Mouse (Mus musculus) thymus, adult 2 months (tissue): ENCODE measurements around the gene Pygo2. TPM values are rescaled to one million over a fixed set of nuclear protein-coding genes. Genes with fewer than 3 reads are reported as not detected.

ENCODE experiments used
- DNase-seq: peaks from one replicate; pipeline ENCODE4 v3.0.0; 2021
- H3K27ac ChIP-seq: fragments of 200-500 bp; 2 replicates; pipeline ENCODE4 v1.5.1; 2012; ENCODE audit warnings: low read length, control low read depth; ENCODE audit not compliant: control insufficient read depth, insufficient read depth
- H3K27me3 ChIP-seq: fragments of 200-500 bp; 2 replicates; pipeline ENCODE4 v1.6.1; 2012; ENCODE audit warnings: mild to moderate bottlenecking, low read length, moderate library complexity, mixed read lengths; ENCODE audit not compliant: control insufficient read depth, insufficient read depth
- H3K36me3 ChIP-seq: fragments of 200-500 bp; 2 replicates; pipeline ENCODE4 v1.6.1; 2012; ENCODE audit warnings: mild to moderate bottlenecking, low read length, moderate library complexity; ENCODE audit not compliant: control insufficient read depth, insufficient read depth
- H3K4me1 ChIP-seq: fragments of 200-500 bp; replicated peaks from 2 replicates; pipeline ENCODE4 v1.6.1; 2012; ENCODE audit warnings: low read length; ENCODE audit not compliant: control insufficient read depth, insufficient read depth
- H3K4me3 ChIP-seq: fragments of 200-500 bp; 2 replicates; pipeline ENCODE4 v1.5.1; 2012; ENCODE audit warnings: mild to moderate bottlenecking, low read length, control low read depth, moderate library complexity; ENCODE audit not compliant: control insufficient read depth, insufficient read depth
- CTCF ChIP-seq: fragments of 200-500 bp; IDR thresholded peaks from 2 replicates; pipeline ENCODE4 v1.5.1; 2012; ENCODE audit warnings: mild to moderate bottlenecking, control low read depth, low read length, moderate library complexity, borderline replicate concordance; ENCODE audit not compliant: control insufficient read depth, poor library complexity, insufficient read depth; ENCODE audit errors: extremely low read depth
- POLR2A ChIP-seq: fragments of 200-500 bp; IDR thresholded peaks from 2 replicates; pipeline ENCODE4 v1.6.1; 2012; ENCODE audit warnings: mild to moderate bottlenecking, low read length, control low read depth, moderate library complexity; ENCODE audit not compliant: control insufficient read depth, poor library complexity, insufficient read depth; ENCODE audit errors: extremely low read depth
- WGBS: fragments of 180-500 bp; shearing (Covaris S2); methylation state at CpG from one replicate; pipeline ENCODE4 v1.1.7; 2018; 5-methylcytosine and 5-hydroxymethylcytosine counted together
- polyA plus RNA-seq: library from polyadenylated mRNA; depleted of rRNA; stranded (reverse); fragments of >200 nt; gene quantifications from 2 replicates; pipeline ENCODE4 v1.2.3, GENCODE M21; 2012; rRNA removed

Gene Pygo2
- polyA plus RNA-seq, result 82.3 and 133 TPM in 2 replicates

DNA sequence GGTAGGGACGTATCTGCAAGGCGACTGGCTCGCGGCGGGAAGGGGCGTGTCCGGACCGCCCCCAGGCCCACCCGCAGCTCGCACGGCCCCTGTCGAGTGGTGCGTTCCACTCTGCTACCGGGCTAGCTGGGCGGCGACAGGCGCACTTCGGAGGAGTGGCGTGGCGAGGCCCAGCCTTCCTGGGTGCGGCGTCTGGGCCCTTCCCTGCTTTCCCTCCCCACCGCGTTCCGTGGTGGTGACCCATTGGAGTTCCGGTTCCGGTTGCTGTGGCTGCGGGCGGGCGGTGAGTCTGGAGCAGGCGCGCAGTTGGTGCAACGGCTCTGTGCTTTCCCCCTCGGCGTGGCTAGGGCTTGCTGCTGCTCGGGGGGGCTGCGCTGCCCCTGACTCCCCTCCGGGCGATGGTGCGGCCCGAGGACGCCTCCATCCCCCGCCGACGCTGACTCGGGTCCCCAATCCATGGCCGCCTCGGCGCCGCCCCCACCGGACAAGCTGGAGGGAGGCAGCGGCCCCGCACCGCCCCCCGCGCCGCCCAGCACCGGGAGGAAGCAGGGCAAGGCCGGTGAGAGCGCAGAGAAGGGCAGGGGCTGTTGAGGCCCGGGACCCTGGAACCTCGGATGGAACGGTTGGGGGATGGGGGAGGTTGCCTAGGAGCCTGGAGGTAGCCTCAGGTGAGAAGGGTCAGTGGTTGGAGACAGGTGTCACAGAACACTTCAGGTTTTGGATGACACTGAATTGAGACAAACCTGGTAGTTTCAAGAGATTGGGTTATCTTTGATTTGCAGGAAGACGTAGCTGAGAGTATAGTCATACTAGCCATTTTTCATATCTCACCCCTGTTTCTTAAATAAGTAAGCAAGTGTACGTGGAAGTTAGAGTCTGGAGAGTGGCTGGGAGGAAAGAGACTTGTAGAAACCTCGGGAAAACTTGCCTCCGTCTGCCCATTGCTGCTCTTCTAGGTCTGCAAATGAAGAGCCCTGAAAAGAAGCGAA is at the start of gene Pygo2:
Gene Pygo2 (plus strand): TSS at position 44 of the 989 bp plus-strand sequence.
- Histone ChIP-seq H3K27ac (no peak within 1 kb of the TSS), H3K4me3 (peak within 1 kb of the TSS; percentile 59), H3K4me1 (peaks cover 7% of the 10 kb centered on the region), H3K36me3 (peaks cover 10% of the 10 kb centered on the region), H3K27me3 (no peaks in the 10 kb centered on the region)
- WGBS, result 3% methylated on average over 68 of the region's 68 CpGs
- TF ChIP-seq POLR2A (peak; percentile 44; the same call in 1 of the 2 replicates), CTCF (peak; percentile 42; the same call in 1 of the 2 replicates)
- peak; percentile 89 for DNase-seq

DNA sequence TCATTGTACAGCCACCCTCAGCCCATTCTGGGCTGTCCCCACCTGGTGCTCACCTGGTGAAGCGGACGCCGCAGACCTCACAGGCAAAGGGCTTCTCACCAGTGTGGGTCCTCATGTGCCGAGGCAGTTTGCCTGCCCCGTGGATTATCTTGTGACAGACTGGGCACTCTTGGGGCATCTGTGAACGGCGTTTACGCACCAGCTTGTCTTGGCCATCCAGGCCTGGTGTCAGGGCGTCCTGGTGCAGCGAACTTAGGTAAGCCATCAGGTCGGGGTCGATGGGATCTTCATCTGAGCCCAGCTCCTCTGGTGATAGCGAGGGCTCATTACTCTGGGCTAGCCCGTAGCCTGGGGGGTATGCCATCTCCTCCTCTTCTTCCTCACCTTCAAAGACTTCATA is 49.7 kb upstream of the Pygo2 start:
- 92% methylated on average over 14 of the region's 14 CpGs for WGBS
- no peak for DNase-seq
- H3K27ac ChIP-seq, result no peak overlapping the region
- H3K36me3 ChIP-seq, result no peaks in the 10 kb centered on the region
- no peak for TF ChIP-seq POLR2A
- no peak for TF ChIP-seq CTCF
- peaks cover 51% of the 10 kb centered on the region for H3K4me1 ChIP-seq
- H3K27me3 ChIP-seq, result no peaks in the 10 kb centered on the region; the same call in 1 of the 2 replicates
- no peak overlapping the region for H3K4me3 ChIP-seq

DNA sequence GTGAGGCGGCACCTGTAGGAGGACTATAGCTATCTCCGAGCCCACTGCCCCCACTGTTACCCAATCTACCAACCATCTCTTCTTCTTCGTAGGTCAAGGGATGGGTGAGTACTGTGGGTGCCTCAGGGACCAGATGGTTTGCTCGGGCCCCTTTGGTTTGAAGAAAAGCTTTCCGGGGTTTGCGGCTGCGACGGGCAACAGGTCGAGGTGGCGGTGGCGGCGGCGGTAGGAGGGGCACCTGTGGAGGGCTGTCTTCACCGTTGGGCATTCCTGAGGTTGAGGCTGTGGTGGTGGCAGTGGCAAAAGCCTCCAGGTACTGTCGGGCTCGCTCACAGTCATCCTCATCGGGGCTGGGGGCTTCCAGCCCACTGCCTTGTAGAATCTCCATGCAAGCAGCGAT is 49.3 kb upstream of the Pygo2 start:
- H3K4me1 ChIP-seq, result peaks cover 55% of the 10 kb centered on the region
- 92% methylated on average over 18 of the region's 18 CpGs for WGBS
- H3K27me3 ChIP-seq, result no peaks in the 10 kb centered on the region; the same call in 1 of the 2 replicates
- TF ChIP-seq POLR2A (no peak), CTCF (no peak)
- DNase-seq, result no peak
- no peaks in the 10 kb centered on the region for H3K36me3 ChIP-seq
- H3K27ac ChIP-seq, result no peak overlapping the region
- no peak overlapping the region for H3K4me3 ChIP-seq

DNA sequence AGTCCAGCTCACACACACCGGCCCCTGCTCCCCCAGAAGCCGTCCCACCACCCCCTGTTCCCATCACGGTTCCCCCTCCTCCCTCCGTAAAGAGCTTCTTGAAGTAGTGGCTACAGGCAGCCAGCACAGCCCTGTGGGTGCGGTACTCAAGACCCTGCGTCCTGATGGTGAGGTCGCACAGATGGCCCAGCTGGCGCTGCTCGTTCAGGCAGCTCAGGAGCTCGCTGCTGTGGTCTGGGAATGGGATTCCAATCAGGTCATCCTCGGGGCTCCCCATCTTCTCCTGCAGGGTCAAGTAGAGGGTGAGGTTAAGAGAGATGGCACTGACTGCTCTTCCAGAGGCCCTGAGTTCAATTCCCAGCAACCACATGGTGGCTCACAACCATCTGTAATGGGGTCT is 48.8 kb upstream of the Pygo2 start:
- TF ChIP-seq POLR2A, result no peak
- TF ChIP-seq CTCF, result no peak
- no peak overlapping the region for H3K4me3 ChIP-seq
- no peaks in the 10 kb centered on the region for H3K36me3 ChIP-seq
- H3K4me1 ChIP-seq, result peaks cover 60% of the 10 kb centered on the region
- no peak for DNase-seq
- WGBS, result 93% methylated on average over 11 of the region's 11 CpGs
- H3K27me3 ChIP-seq, result no peaks in the 10 kb centered on the region; the same call in 1 of the 2 replicates
- H3K27ac ChIP-seq, result no peak overlapping the region

DNA sequence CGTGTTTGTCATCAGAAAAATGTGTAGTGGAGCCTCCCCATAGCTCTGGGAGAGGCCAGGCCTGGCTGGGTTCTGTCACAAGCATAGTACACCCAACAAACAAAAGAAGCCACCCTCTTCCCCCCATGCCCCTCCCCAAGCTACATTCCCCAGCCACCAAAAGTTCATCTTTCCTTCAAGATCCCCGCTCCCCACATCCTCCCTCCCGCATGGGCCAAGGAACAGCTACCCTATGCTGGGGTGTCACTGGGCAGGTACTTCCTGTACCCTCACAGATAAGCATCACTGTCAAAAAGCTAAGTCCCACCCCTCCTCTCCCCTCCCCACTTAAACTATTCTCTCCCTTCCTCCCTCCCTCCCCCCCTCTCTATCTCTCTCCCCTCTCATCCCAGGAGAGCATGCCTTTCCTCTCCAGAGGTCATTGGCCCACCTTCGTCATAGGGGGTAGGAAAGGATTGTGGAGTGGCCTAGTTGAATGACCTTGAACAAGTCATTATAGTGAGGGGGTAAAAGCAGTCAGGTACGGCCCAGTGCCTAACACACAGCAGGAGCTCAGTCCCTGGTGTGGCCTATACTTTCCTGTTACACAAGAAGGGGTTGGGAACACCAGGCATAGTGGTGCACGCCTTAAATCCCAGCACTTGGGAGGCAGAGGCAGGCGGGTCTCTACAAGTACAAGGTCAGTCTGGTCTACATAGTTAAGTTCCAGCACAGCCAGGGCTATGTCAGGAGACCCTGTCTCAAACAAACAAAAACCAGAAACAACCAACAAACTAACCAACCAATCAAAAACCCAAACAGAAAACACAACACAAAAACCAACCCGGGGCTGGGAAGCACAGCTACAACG is 47.8 kb upstream of the Pygo2 start:
- Histone ChIP-seq H3K27ac (peak overlapping the region; percentile 60; the same call in 1 of the 2 replicates), H3K36me3 (no peaks in the 10 kb centered on the region), H3K4me3 (no peak overlapping the region), H3K27me3 (no peaks in the 10 kb centered on the region; the same call in 1 of the 2 replicates), H3K4me1 (peaks cover 60% of the 10 kb centered on the region)
- DNase-seq, result peak; percentile 28
- WGBS, result 81% methylated on average over 9 of the region's 9 CpGs
- TF ChIP-seq POLR2A (no peak), CTCF (no peak)

DNA sequence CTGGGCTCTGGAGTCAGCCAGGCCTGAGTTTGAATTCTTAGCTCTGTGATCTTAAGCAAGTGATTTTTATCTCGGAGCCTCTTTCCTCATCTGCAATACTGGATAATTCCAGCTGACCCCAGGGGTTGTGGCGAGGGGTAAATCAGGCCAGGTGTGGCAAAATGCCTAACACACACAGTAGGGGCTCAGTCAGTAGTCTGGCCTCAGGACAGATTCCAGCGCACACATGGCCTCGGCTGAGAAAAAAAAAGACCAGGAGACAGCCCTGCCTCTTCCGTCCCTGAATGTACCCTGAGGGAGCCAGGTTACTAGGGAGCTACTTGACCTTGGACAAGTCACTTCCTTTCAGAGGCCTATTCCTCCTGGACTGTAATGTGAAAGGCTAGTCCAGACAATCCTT is 47.1 kb upstream of the Pygo2 start:
- Histone ChIP-seq H3K36me3 (no peaks in the 10 kb centered on the region), H3K4me3 (no peak overlapping the region), H3K27me3 (no peaks in the 10 kb centered on the region; the same call in 1 of the 2 replicates), H3K4me1 (peaks cover 58% of the 10 kb centered on the region), H3K27ac (peak overlapping the region; percentile 60; the same call in 1 of the 2 replicates)
- TF ChIP-seq POLR2A, result no peak
- TF ChIP-seq CTCF, result no peak
- no peak for DNase-seq
- WGBS, result 93% methylated on average over 5 of the region's 5 CpGs
